Mouse (Mus musculus) common myeloid progenitor, adult 5-6 weeks (primary cell): Measurements from ENCODE around the gene Eps8. TPM values are rescaled to one million over a fixed set of nuclear protein-coding genes. Genes with fewer than 3 reads are reported as not detected.

ENCODE experiments used
- ATAC-seq: replicated peaks from 2 replicates; pipeline ENCODE4 v1.8.0; 2016; ENCODE audit warnings: low read depth, mild to moderate bottlenecking, moderate TSS enrichment, inconsistent platforms; ENCODE audit not compliant: poor library complexity, severe bottlenecking
- total RNA-seq: library from RNA; stranded (forward); fragments of 200-1000, 187-1606 nt; gene quantifications from 2 replicates; pipeline ENCODE4 v1.2.3, GENCODE M21; 2017

The Eps8 gene
- total RNA-seq, 1 experiment from 2014 or later = 5.8 TPM

DNA sequence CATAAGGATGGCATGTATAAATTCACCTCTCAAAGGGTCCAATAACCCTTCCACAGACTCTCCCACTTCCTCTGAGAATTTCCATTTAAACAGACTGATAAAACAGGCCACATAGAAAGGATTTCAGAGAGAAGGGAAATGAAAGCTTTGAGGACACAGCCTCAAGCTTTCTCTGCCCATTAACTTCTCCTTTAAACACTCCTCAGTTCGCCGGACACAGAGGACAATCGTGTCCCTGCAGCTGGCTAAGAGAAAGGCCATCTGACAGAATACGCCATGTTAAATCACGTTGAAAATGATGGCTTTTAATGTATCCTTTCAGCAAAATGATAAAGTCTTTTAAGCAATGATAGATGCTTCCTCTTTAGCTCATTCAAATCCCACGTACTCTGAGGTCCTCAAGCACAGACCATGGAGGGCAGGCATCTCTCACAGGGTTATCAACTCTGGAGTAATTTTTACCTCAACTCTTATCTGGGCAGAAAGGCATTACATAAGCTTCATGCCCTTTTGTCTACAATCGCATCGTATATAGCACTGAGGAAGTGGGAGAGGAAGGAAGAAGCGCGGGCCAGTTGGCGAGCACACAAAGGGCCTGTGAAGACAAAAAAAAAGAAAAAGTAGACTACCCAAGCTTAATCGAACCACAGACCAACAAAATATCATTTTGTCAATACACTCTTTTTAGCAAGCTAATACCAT, 77.9 kb downstream of the Eps8 start:
- peak; percentile 64 for ATAC-seq

DNA sequence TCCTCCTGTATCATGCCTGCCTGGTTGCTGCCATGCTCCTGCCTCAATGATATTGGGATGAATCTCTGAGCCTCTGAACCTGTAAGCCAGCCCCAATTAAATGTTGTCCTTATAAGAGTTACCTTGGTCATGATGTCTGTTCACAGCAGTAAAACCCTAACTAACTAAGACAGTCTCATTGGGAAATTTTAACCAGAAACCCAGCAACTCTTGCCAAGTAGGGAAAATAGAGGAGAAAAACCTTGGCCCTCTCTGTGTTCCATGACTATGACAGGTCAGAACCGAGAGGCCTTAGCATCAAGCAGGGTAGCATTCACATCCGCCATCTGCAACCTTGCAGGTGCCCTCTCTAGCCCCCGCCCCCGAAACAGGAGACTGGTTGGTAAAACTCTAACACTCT, 78.6 kb downstream of the Eps8 start:
- no peak for ATAC-seq

DNA sequence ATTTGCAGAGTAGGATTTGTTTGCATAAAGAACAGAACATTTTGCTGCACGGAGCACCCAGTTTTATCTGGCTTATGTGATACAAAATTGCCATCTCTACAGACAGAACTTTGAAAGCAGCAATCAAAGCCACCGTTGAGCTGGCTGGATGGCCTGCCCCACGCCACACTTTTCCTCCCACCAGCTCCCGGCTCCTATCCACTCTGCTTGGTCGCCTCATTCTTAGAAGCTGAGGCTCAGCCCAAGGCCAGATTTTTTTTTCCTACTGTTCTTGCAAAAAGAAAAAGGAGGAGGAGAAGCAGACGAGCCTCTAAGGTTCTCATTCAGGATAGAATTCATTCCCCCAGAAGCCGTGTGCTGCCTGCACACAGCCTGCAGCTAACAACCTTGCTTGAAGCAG, 80.8 kb downstream of the Eps8 start:
- ATAC-seq = no peak

DNA sequence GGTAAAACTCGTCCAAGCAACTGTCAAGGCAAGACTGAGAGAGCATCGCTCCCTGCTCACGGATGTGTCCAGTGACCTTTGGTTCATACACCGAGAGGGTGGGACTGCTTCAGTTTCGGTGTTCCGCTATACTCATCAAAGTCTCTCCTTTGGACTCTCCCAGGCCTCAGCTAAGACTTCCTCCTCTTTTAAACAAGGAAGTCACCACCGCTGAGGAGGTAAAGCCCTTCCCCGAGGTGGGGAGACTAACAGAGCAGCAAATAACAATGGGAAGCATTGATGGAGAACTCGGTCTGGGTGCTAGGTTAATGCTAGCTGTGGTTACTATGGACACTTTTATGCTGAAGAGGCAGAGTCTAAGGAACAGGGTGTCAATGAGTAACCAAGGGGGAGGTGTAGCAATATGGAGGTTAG, 84.0 kb downstream of the Eps8 start:
- peak; percentile 59 for ATAC-seq

DNA sequence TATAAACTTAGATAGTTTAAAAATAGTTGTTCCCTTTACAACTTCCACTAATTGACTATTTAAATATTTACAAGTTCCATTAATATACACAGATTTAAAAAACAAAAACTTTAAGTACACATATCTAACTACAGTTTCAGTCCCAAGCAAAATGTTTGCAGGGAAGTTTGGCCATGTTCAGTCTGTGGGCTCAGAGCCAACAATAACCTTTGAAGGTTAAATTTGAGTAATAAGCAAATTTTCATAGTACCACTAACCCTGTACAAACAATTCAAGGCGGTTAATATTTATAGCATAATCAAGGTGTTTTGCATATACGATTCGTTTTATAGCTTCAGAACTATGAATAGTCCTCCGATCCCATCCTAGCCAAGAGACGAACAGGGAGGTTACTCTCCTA, 84.7 kb downstream of the Eps8 start:
- no peak for ATAC-seq

DNA sequence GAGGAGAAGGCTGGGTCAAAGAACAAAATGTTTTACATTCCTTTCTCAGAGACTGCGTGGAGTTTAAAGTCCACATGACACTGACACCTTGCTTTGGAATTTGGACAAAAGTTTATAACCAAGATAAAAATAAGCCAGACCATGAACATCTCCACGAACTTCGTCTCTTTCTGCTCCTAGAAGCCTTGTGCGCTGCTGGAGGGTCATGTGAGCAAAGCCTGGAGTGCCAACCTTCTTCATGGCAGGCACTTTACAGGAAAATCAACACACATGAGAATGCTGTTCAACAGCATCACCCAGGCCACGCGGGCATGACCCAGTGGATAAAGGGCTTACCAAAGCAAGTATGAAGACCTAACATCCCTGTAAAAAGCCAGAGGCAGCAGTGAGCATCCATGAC, 85.6 kb downstream of the Eps8 start:
- no peak for ATAC-seq

DNA sequence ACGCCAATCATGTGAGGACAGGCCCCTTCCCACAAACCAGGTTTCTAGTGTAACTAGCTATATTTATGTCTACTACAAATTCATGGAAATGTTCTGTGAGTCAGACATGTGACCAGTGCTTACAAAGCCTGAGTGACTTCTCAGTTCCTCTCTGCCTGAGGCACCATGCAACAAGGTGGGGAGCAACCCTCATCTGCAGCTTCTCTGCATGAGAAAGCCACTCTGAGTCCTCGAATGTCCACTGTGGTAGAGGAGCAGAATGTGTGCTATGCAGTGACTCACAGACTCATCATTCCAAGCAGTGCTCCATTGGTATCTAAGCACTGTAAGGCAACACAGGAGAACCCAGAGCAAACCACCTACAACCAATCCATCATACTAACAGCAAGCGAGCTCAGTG, 88.8 kb downstream of the Eps8 start:
- ATAC-seq = peak; percentile 34; the same call in 1 of the 2 replicates

DNA sequence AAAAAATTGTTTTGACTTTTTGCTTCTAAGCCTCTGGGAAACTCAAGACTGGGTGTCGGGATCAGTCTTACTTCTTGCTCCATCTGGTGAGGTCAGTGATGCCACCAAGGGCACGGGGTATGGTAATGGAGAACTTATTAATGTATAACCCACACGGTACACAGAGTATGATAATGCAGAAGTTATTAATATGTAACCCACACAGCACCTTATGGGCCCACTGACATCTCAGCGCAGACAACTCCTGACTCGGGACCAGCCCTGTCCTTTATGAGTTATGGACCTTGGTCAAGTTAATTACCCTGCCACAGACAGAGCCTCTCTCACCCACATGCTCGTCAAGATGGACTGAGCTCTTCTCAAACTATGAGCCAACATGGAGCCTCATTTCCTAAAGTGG, 89.2 kb downstream of the Eps8 start:
- no peak for ATAC-seq

DNA sequence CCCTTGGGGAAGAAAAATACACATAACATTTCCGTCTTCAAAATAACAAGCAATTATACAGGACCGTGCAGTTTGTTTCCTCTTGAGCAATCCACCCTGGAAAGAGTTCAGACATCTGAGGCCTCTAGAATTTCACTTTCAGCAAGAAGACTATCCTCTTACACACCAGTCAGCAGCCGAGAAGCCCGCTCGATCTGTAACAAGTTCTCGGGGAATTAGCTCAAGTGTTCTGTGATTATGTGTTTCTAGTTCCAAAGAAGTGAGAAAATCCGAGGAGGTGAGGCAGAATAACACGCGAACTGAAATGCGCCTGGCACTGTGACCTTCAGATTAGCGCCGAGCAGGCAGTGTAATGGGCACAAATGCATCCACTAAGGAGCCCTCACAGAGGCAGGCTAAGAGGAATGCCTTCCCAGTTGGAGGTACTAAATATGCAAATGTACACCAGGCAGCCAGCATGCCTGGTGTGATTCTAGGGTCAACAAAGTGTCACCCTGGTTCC, 94.3 kb downstream of the Eps8 start:
- ATAC-seq = no peak

DNA sequence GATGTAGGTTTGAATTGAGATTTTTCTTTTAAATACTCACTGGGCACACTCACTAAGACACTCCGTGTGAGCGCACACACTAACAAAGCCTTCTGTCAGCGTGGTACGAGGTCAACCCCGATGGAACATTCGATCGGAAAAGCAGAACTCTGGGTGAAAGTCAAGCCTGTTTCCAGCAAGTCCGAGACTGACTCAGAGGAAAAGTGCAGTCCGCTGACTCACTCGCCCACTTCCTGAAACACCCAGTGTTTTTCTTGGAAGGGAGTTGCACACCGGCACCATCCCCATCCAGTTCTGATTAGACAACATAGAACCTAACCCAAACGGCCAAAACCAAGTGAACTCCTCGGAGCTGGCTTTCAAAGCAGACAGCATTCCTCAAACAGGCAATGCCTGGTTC, 95.8 kb downstream of the Eps8 start:
- ATAC-seq = peak; percentile 70

DNA sequence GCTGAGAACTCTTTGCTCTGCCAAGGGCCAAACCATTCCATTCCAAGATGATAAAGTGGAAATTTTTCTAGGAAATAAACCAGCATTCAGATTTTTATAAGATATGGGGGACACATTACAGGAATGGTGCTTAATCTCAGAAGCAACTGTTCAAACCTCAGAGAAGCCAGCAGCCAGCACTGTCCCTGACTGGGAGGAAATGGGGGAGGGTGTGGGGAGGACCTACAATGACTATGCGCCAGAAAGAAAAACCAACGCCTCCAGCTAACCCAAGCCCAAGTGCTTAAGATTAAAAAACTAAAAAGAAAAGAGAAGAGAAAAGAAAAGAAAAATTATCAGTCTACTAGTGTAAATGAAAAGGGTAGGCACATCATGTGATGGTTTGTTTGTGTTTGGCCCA, 97.0 kb downstream of the Eps8 start:
- ATAC-seq = peak; percentile 63

DNA sequence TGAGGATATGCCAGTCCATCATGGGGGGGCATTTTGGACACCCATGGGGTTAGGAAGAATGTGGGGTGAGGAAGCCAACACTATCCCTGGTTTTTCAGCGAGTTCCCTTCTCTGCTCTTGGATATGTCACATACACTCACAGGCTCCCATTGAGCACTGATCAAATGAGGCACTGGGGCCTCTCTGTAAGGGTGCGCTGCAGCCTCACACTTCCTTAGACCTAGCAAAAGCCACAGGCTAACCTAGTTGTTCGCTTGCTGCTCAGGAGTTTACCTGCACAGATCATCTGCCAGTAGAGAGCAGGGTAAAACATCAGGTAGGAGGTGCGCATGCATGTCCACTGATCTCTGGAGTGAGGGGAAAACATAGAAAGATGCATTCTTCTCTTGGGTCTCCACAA, 97.5 kb downstream of the Eps8 start:
- no peak for ATAC-seq

DNA sequence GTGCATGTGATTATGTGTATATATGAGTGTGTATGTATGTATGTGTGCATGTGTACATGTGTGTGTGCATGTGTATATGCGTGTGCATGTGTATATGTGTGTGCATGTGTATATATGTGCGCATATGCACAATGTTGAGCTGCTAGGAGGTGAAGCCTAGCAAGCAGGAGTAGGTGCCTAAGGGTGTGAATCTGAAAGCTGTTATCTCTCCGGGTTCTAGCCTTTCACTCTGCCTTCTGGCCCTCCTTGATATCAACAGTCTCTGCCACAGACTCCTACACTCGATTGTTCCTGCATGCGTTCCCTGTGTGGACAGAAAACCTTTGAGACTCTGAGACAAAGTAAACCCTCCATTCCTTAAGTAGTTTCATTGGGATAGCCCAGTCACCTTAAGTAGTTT, 98.0 kb downstream of the Eps8 start:
- peak; percentile 33 for ATAC-seq

DNA sequence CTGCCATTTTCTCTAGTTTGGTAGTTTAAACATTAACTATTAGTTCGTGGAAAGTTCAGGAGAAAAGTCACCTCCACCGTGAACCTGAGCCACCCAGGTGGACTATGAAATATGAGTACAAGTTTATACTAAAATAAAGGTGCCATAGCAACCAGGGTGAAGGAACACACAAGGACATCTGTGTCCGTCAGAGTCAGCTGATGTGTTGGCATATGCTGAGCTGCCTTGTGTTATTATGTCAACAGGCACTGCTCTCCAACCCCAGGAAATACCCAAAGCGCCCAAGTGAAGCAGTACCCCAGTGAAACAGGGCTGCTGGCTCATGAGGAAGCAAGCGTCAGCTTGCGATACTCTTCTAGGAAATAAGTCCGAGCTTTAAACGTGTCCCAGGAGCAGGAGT, 104.5 kb downstream of the Eps8 start:
- no peak for ATAC-seq

DNA sequence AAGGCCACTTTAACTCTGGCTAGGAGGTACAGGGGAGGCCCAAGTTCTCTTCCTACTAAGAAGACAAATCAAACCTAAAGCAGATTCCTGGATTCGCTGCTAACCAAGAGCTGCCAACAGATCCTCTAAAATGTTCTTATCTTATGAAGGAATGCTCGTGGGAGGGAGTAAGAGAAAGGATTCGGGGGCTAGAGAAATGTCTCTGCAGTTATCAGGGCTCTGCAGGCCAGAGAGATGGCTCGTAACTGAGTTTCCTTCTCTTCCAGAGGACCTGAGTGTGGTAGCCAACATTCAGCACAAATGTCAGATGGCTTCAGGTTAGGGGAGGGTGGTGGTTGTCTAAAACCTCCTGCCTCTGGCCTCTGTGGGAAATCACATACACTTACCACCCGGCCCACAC, 106.1 kb downstream of the Eps8 start:
- ATAC-seq = no peak

DNA sequence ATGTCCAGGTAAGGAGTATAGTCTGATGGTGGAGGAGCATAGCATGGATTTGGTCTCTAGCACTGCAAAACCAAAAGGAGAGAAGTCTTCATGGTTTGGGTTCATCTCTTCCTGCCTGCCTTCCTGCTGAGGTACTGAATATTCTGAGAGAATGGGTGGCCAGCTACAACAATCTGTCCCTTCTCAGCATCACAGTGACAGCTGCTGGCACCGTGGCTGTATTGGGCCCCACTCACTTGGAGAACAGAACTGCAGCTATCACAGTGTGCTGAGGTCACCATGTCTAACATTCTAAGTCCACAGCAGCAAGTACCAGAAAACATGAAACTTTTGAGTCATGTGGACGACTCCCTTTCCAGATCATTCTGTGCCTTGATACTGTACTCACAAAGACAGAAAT, 107.1 kb downstream of the Eps8 start:
- ATAC-seq = no peak

DNA sequence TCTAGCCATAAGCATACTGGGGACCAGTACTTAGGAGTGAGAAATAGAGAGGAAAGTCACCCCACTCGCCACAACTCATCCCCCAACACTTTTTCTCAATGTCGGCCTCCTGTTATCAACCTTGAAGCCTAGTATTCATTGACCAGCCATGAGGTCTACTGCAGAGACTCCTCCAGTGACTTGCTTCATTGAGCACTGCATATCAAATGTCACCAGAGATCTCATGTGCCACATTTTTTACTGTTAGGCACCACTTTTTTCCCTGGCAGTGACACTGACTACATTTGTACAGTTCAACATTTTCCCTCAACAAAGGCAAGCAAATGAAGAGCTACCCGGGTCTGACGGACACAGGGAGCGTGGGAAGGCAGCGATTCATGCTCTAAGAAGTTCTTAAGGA, 108.6 kb downstream of the Eps8 start:
- ATAC-seq = no peak

DNA sequence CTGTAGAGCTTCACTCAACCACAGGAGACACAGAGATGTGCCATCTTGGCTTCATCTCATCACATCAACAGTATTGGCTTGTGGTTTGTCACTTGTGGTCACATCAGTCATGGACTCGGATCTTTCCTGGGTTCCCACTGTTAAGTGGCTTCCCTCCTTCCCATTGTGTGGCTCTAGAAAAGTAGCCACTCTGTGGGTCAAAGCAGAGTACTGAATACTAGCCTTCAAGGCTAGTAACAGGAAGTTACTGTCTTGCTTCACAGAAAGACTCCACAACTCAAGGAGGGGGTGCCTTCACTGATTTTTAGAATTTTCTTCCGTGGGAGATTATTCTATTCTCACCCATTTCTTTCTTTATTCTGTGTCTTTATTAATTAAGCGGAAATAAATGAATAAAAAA, 109.3 kb downstream of the Eps8 start:
- ATAC-seq = no peak

DNA sequence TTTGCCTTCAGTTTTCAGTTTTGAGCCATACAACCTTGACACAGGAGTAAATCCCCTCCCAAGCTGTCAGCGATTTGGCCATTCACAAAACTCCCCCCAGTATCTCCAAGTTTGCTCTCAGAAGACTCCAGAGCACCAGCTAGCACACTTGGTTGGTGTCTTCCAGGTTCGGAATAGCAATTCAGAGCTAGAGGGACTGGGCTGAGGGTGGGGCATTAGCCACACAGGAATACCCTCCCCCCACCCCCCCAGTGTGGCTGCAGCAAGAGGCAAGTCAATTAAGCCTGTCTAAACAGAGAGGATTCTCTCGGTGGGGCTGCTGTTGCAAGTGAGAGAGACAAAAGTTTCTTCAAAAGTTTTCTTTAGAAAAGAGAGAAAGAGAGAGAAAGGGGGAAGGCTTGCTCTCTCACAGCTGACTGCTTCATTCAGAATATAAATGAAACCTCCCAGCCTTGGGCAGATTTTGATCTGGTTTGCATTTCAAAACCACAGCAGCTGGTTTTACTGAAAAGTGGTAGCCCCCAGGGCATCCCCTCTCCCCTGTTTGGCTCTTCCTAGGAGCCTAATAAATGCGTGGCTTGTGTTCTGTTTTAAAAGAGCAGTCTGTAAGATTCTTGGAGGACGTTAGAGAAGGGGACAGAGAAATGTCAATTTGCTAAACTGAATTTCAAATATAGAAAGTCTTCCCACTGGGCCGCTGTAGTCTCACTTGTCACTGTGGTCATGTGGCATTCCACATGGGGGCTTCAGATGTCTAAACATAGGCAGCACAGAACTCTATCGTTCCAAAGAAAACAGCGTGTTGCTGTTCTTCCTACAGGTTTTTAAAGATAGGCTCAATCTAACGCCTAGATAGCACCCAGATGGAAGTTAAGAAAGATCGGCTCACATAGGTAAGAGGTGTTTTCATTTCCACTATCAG, 112.2 kb downstream of the Eps8 start:
- no peak for ATAC-seq

DNA sequence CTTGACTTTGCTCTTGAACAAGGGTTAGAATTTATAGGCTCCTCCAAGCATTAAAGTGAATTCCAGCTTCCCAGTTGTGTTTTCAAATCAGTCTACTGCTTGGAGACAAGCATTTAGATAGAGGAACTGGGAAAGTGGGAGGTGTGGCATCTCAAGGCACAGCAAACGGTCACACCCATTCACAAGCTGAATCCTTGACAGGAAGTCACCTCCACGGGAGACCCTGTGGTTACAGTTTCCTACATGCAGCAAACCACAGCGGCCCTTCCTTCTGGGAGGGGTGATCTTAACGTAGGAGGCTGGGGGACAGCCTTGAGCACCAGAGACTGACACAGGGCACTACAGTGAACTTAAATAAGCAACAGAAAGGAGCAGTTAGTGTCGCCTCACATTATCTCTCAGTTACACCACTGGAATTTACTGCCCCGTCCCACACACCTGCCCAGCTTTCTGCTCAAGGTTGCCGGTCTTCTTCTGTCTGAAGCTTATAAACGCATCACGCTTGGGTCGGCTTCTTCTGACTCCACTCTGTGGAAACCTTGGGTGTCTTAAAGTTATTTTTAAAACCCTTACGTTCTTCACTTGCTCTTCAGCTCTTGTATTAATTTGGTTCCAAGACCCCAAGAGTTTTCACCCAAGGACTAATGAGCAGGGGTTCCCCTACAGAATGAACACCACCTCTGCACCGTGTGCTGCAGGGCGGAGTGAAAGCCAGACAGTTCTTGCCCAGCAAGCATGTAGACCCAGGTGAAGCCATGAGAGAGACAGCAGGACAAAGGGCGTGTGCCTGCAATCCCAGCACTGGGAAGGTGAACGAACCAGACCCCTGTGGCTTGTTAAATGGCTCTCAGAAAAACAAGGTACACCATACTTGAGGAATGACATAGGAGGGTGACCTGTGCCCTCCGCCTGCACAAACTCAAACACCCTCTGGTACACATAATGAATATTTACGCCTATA, 113.2 kb downstream of the Eps8 start:
- ATAC-seq = peak; percentile 98
